Mouse (Mus musculus) lung, adult 2 months (tissue): ENCODE measurements around the gene Magi1. TPM values are rescaled to one million over a fixed set of nuclear protein-coding genes. Genes with fewer than 3 reads are reported as not detected.

Experiments used
- DNase-seq: peaks from one replicate; pipeline ENCODE4 v3.0.0; 2022
- H3K4me1 ChIP-seq: fragments of 200-500 bp; 2 replicates; pipeline ENCODE4 v1.6.1; 2011; ENCODE audit warnings: low read length; ENCODE audit not compliant: control insufficient read depth, insufficient read depth
- H3K4me3 ChIP-seq: fragments of 200-500 bp; replicated peaks from 2 replicates; pipeline ENCODE3; 2011; ENCODE audit warnings: low read depth, mild to moderate bottlenecking, control low read depth, low read length; ENCODE audit errors: extremely low read depth
- CTCF ChIP-seq: fragments of 200-500 bp; IDR thresholded peaks from 2 replicates; pipeline ENCODE4 v1.5.1; 2011; ENCODE audit warnings: mild to moderate bottlenecking, low read length, control low read depth; ENCODE audit not compliant: insufficient read depth
- POLR2A ChIP-seq: fragments of 200-500 bp; IDR thresholded peaks from 2 replicates; pipeline ENCODE4 v1.6.1; 2011; ENCODE audit warnings: low read depth, mild to moderate bottlenecking, control low read depth, low read length, borderline replicate concordance; ENCODE audit errors: extremely low read depth
- WGBS: fragments of 180-500 bp; shearing (Covaris S2); methylation state at CpG from one replicate; pipeline ENCODE4 v1.1.7; 2018; 5-methylcytosine and 5-hydroxymethylcytosine counted together
- polyA plus RNA-seq: library from polyadenylated mRNA; depleted of rRNA; stranded (reverse); fragments of >200 nt; gene quantifications from 2 replicates; pipeline ENCODE4 v1.2.3, GENCODE M21; 2012

The Magi1 gene
- polyA plus RNA-seq, 1 experiment, result 12.3 TPM

- WGBS, result 63% methylated on average over 3 of the region's 3 CpGs
- H3K4me1 ChIP-seq, result peaks cover 5% of the 10 kb centered on the region; the same call in 1 of the 2 replicates
- TF ChIP-seq CTCF (no peak), POLR2A (no peak)
- no peak overlapping the region for H3K4me3 ChIP-seq
- DNase-seq, result no peak
Measured at GRCm38 (mm10) chr6:94154854-94155601, 128.7 kb downstream of the Magi1 start.

GRCm38 (mm10) chr6:94152881-94153280 is 130.8 kb downstream of the Magi1 start:
- Histone ChIP-seq H3K4me3 (no peak overlapping the region), H3K4me1 (no peaks in the 10 kb centered on the region)
- WGBS, result 73% methylated on average over 9 of the region's 9 CpGs
- no peak for TF ChIP-seq CTCF
- no peak for TF ChIP-seq POLR2A
- DNase-seq, result no peak

- no peak for DNase-seq
- WGBS, result 47% methylated on average over 4 of the region's 4 CpGs
Measured at GRCm38 (mm10) chr6:94150876-94151275, 132.8 kb downstream of the Magi1 start.

DNA sequence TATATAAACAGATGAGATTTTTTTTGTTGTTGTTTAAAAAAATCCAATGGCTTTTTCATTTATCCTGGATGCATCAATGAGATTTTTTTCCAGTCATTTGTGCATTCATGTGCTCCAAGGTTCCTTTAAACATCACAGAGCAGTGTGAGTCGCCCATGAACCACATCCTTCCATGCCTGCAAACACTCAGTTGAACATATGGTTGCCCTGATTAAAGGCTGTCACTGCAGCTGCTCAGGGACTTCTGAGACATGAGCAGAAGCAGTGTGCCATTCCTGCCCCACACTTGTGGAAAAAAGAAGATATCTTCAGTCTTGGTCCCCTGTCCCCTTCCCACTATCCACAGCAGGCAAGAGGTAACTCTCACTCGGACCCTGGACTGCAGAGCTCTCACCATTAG is 133.9 kb downstream of the Magi1 start:
- peaks cover 4% of the 10 kb centered on the region; the same call in 1 of the 2 replicates for H3K4me1 ChIP-seq
- no peak for DNase-seq
- H3K4me3 ChIP-seq, result no peak overlapping the region
- TF ChIP-seq POLR2A, result no peak
- no peak for TF ChIP-seq CTCF
- 61% methylated on average over 2 of the region's 2 CpGs for WGBS

More at GRCm38 (mm10) chr6:94150876-94151275, 132.8 kb downstream of the Magi1 start:
- no peak overlapping the region for H3K4me3 ChIP-seq
- peaks cover 2% of the 10 kb centered on the region; the same call in 1 of the 2 replicates for H3K4me1 ChIP-seq
- TF ChIP-seq POLR2A, result no peak
- TF ChIP-seq CTCF, result no peak

- no peak for DNase-seq
- 14% methylated on average over 1 of the region's 1 CpGs for WGBS
- no peak for TF ChIP-seq POLR2A
- no peak for TF ChIP-seq CTCF
- H3K4me1 ChIP-seq, result peaks cover 4% of the 10 kb centered on the region; the same call in 1 of the 2 replicates
- no peak overlapping the region for H3K4me3 ChIP-seq
Measured at GRCm38 (mm10) chr6:94146206-94146493, 137.6 kb downstream of the Magi1 start.

- 63% methylated on average over 8 of the region's 8 CpGs for WGBS
- TF ChIP-seq POLR2A, result no peak
- no peak for TF ChIP-seq CTCF
- peaks cover 4% of the 10 kb centered on the region; the same call in 1 of the 2 replicates for H3K4me1 ChIP-seq
- no peak overlapping the region for H3K4me3 ChIP-seq
- DNase-seq, result no peak
Measured at GRCm38 (mm10) chr6:94145430-94146205, 138.1 kb downstream of the Magi1 start.

GRCm38 (mm10) chr6:94142493-94142892 is 141.2 kb downstream of the Magi1 start:
- H3K4me1 ChIP-seq, result peaks cover 4% of the 10 kb centered on the region; the same call in 1 of the 2 replicates
- H3K4me3 ChIP-seq, result no peak overlapping the region
- WGBS, result 81% methylated on average over 2 of the region's 2 CpGs
- no peak for TF ChIP-seq POLR2A
- TF ChIP-seq CTCF, result no peak
- DNase-seq, result no peak

- Histone ChIP-seq H3K4me3 (no peak overlapping the region), H3K4me1 (peaks cover 4% of the 10 kb centered on the region; the same call in 1 of the 2 replicates)
- 32% methylated on average over 2 of the region's 2 CpGs for WGBS
- no peak for TF ChIP-seq CTCF
- no peak for TF ChIP-seq POLR2A
- DNase-seq, result no peak
Measured at GRCm38 (mm10) chr6:94141496-94141895, 142.2 kb downstream of the Magi1 start.

DNA sequence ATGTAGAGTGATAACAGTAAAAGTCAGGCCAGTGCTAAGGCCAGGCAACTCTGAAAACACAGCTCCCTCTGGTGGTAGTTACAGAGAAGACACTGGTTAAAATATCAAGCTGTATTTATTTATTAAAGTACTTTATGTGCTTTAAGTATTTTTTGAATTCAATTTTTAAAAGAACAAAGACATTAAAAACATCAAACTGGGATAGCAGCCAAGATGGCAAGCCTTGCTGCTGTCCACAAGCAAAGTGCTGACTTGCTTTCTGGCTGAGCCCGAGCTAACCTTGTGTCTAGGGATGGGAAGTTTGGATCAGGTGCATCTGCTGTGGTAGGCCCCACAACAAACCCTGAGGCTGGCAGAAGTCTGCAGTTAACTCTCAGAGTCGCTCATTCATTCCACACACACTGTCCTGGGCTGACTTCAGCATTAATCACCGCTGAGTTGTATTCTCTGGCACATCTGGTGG is 143.7 kb downstream of the Magi1 start:
- Histone ChIP-seq H3K4me1 (no peaks in the 10 kb centered on the region; the same call in 1 of the 2 replicates), H3K4me3 (no peak overlapping the region)
- no peak for DNase-seq
- 75% methylated on average over 3 of the region's 3 CpGs for WGBS
- 0 out of 2 replicates have a peak, but pooled peaks have one; percentile 9 for TF ChIP-seq CTCF
- no peak for TF ChIP-seq POLR2A
